Mouse (Mus musculus) adrenal gland, adult 8-10 months (tissue): ENCODE data around the gene Eva1a. TPM values are rescaled to one million over a fixed set of nuclear protein-coding genes. Genes with fewer than 3 reads are reported as not detected.

Experiments
- DNase-seq: peaks from one replicate; pipeline ENCODE4 v3.0.0; 2022
- total RNA-seq, 4 experiments: library from RNA; stranded (reverse); gene quantifications; 2 replicates each; pipeline ENCODE4 v1.2.4; 2022

The Eva1a gene
- total RNA-seq, 4 experiments from 2014 or later, result 1.2 to 6.2 (median 3.8) TPM

DNA sequence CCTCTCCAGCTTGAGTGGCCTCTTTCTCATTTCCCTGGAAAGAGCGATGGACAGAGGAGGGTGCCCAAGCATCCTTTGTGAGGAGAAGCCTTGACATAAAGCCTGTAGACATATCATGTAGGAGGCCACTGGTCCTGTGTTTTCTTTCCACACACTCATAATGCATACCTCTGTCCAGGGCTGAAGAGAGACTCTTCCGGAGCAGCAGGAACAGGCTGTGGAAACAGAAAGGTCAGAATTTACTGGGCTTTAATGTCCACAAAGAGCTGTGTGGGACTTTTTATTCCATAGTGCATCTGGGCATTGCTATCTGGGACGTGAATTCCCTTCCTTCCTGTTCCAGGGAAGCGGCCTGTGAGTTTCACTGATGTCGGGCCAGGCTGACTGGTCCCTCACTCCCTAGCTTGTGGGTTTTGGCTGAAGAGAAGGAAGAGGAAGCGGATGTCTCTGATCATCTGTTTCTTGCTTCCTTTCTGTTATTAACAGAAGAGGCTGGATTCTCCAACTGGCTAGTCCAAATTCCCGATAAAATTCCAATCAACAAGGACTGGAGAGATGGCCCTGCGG lies 25.8 kb downstream of the Eva1a start:
- no peak for DNase-seq

DNA sequence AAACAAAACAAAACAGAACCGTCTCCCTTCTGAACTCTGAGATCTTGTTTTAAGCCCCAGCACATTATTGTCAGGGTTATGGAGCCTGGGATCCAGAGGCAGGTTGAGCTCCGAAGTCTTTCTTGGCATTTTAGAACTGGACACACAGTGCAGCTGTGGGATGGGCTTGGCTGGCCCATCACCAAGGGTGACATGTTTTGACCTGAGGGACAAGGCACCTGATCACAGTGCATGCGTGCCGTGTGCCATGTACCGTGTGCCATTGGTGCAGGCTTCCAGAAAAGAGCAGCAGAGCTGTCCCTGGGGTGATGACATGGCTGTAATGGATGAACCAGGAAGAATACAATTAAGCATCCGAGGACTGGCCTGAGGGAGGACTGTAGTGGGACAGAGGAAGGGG lies 29.6 kb downstream of the Eva1a start:
- no peak for DNase-seq

DNA sequence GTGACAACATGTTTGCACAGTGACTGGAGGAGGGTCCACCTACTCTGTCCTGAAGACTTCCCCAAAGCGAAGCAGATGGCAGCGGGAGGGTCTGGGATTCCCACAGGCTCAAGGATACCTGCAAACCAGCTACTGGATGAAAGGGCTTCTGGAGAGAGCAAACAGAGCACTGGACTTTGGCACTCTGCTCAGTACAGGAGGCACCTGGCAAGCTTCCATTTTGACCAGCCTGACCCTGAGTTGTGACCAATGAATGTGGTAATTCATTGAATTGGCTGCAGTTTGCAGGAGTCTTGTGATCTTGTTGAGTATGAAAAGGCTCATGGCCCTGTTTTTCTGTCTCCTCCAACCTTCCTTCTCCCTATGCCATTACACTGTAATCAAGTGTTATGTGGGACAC lies 32.2 kb downstream of the Eva1a start:
- DNase-seq, result peak; percentile 66

DNA sequence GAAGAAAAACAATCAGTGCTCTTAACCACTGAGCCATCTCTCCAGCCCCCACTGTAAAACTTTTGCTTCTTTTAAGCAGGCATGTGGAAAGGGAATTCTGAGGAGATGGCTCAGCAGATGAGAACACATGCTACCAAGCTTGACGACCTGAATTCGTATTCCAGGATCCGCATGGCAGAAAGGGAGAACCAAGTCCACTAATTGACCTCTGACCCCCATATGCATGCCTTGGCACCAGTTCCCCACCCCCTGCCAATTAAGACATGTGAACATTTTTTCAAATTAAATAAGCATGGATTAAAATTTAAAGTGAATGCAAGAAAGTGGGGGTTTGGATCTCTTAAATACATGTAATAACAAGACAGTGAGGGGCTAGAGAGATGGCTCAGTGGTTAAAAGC lies 32.7 kb downstream of the Eva1a start:
- DNase-seq, result no peak

DNA sequence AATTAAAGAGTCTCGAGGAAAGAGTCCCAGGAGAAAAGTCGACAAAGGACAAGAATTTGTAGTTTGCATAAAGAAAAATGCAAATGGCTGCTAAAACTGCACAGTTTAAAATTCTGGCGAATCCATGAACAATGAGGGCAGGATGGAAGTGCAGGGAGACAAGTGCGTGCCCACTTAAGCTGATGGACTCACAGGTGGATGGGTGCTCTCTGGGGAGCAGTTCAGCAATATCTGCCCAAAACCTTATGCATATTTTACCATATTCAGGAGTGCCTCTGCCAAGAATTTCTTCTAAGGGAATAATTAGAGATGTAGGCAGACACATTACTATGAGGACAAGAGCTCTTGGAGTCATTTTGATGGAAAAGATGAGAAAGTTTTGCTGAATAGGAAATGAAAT lies 35.5 kb downstream of the Eva1a start:
- no peak for DNase-seq

DNA sequence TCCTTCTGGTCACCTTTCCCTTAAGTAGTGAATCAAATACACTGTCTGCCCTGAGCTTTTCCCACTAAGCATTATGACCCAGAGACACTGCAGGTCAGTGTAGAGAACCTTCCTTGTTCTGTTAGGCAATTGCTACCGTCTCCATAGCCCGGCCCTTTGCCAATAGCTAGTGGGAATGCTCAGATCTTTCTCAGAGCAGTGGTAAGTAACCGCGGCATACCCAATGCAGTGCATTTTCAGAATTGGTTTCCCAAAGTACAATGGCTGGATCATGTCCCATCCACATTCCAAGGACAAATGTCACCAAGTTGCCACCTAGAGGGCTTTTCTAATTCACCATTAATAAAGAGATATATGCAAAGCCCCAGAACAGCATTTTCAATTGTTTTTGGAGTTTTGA lies 38.0 kb downstream of the Eva1a start:
- DNase-seq, result no peak

DNA sequence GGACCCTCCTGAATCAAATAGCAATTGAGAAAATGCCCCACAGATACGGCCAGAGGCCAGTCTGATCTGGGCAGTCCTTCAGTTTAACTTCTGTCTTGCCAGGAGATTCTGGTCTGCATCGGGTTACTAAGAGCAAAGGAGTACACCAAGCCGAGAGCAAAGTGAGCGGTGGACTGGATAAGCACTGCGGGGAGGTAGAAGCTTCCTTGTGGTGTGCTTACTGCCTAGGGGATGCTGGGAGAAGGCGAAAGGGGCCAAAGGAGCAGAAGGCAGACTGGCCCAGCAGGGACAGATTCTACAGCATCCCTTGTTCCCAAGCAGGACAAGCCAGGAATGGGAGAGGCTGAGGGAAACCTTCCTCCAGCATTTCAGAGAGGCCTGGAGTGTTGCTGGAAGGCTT lies 42.8 kb downstream of the Eva1a start:
- DNase-seq, result no peak

DNA sequence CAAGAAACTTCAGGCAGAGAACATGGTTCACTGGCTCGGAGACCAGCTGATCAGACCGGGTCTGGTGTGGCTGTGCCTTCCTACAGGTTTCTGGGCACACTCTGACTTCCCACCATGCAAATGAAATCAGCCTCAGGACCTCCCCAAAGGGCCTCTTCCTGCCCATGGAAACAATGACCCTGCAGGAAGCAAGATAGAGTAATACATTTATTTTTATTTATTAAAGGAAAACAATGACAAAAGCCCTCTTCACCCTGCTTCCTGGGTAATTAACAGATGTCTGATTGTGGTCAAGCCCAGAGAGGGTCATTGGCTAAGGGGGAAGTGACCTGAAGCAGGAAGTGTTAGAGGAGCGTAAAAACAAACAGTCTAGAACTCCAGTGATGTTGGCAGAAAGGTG lies 43.4 kb downstream of the Eva1a start:
- no peak for DNase-seq

DNA sequence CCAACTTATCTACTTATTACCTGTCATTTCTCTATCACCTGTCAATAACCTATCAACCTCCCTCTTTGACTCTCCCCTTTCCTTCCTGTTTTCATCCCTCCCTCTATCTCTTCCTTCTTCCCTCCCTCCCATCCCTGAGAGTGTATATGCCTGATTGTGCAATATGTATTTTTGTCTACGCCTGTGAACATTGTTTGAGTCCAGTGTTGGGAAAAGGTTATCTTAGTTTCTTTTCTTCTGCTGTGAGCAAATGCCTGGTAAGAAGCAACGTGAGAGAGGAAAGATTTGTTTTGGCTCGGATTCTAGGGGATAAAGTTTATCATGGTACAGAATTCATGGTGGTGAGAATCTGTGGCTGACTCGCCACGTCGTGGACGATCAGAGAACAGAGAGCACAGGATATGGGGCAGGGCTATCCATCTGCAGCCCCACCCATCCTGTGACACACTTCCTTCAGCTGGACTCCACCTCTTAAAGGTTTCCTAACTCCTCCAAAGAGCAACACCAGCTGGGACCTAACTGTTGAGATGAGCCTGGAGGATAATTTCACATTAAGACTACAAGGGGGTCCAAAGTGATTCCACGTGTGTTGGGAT lies 44.6 kb downstream of the Eva1a start:
- no peak for DNase-seq

DNA sequence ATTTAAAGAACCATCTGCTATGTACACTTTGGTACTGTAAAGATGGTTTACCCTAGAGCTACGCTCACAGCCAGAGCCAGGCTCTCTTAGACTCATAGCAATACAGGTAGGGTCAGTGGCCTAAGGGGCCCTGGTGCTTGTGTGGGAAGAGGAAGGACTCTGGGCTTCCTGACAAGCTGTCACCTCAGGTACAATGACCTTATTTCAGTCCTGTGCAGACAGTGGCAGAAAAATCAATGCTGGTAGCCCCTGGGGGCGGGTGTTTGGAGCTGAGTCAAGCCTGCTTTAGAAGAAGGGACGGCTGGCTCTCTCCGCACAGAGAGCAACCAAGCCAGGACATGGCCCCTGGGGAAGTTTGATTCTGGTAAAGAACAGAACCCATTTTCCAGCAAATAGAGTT lies 47.3 kb downstream of the Eva1a start:
- no peak for DNase-seq

DNA sequence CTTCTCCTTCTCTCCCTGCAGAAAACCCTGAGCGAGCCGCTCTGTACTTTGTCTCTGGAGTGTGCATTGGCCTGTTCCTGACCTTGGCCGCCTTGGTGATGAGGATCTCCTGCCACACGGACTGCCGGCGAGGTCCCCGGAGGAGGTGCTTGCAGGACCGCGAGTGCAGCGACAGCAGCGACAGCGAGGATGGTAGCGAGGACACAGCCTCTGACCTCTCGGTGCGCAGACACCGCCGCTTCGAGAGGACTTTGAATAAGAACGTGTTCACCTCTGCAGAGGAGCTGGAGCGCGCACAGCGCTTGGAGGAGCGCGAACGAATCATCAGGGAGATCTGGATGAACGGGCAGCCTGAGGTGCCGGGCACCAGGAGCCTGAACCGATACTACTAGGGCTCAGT lies 50.9 kb downstream of the Eva1a start:
- DNase-seq, result peak; percentile 19

DNA sequence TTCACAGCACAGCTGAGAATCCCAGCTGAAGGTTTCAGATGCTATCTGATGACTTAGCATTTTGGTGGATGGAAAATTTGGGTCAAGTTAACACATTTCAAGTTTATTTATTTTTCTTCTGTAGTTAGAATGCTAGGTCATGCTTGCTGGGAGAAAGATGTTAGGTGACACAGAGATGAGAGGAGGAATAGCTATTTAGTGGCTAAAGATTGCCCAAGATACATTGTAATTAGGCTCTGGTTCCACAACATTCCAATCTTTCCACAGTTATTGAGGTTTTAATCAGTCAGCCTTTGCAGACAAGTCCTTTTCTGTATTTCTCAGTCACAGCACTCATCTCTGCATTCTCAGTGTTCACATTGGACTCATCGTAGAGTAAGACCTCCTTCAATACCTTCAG lies 56.9 kb downstream of the Eva1a start:
- no peak for DNase-seq

DNA sequence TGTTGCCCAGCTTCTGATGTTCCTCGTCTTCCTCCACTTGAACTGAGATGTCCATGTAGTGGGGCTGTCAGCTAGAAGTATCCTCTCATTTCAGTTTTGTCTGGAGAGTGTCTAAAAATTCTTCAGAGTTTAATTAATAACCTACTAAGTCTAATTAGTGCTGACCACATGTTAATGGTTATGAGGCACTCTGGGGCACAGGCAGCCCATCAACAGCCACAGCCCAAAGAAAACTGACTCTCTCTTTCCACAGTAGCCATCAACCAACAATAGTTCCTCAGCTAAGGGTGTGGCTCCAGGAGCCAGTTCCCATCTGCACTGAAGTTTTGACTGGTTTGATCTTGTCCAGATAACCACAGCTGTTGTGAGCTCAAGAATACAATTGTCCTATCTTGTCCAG lies 57.6 kb downstream of the Eva1a start:
- DNase-seq, result no peak

DNA sequence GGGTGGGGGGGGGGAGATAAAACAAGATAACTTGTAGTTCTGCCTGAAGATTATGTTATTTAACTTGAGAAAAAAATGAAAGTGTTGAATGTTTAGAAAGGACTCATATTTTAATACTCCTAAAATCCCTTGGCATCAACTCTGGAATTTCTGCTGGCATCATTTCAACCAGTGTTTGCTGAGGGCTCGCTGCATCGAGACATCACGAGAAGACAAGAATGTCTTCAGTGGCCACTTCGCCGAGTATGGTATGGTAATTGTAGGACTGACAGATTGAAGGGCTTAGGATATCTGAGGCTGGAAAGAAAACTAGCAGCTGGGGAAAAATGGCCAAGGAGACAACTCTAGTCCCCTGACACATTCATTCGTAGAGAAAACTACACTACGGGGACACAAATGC lies 69.6 kb downstream of the Eva1a start:
- no peak for DNase-seq

DNA sequence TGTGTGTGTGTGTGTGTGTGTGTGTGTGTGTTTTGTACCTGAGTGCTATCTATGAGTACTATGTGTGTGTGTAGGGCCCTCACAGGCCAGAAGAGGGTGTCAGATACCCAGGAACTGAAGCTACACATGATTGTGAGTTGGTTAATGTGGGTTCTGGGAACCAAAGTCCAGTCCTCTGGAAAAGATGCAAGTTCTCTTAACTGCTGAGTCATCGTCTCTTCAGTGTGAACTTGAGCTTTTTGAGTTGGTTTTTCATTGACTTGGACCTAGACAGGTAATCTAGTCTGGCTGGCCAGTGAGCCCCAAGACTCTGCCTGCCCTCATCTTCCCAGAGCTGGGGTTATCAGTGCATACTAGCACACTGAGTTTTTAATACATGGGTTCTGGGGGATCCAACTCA lies 70.3 kb downstream of the Eva1a start:
- DNase-seq, result no peak

DNA sequence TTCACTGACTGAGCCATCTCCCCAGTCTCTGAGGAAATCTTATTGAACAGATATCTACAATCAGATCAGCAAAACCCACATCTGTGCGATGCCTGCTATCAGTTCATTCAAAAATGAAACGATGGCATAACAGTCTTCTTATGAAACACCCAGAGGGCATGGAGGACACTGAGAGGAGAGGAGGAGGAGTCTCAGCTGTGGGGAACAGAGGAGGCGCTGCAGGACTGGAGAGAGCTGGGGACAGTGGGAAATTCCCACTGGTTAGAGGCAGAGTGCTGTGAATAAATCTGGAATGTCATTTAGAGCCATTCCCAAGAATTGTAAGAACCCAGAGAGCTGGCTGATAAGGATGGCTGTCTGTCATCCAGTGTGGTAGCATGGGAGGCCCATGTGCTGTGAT lies 70.7 kb downstream of the Eva1a start:
- DNase-seq, result no peak

DNA sequence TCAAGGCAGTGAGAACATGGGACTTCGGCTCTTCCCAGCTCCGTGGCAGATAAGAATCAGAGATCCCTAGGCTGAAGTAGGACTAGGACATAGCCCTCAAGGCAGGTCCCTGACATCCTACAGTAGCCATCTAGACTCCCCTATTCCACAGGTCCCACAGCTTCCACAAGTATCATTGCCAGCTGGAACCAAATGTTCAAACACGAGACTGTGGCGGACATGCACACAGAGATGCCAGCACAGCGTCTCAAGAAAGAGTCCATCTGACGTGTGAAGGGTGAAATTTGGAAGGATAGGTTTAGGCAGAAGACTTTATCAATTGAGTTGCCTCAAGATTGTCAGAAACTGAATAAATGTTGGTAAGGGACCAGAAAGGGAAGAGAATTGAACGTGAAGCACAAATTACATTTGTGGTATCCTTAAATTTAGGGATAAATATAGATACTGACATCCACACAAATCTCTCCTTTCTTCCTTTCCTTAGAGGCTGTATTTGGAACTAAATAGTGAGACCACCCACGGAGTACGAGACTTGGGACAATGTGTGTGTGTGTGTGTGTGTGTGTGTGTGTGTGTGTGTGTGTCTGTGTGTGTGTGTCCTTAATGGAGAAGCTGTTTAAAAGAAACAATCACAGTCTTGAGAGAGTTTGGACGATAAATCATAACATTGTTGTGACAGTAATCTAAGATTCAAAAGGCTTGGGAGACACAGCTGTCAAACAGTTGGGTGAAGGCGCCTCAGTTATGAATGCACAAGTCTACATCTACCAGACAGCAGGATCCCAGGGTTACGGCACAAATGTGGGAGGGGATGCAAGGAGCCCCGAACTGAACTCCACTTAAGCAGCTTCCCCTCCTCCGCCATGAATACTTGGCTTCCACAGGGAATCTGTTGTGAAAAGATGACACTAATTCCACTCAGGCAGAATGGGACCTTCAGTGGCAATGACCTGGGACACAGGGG lies 71.6 kb downstream of the Eva1a start:
- no peak for DNase-seq

DNA sequence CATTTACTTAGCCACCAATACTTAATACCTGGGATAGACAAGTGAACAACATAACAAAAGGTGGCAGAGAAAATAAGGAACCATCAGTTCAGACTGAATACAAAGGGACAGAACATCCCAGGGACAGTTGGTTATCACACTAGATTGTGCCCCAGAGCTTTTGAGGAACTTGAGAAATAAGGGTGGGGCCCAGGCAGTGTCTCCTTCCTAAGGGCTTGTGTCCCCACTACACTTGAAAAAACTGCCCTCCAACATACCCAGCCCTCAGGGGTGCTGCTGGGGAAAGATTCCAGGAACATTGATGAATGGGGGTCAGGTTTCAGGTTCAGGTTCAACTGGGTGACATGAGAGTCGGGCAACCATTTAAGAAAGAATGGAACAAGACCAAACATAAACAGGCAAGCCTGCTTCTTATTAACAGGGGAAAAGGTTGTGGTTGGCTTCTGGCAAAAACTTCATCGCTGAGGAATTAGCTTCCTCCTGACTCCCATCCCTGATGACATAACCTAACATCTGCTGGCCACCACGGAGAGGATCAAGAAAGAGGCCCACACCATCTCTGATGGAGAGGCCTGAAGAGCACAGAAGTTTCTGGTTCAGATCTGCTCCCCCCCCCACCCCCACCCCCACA lies 74.6 kb downstream of the Eva1a start:
- DNase-seq, result no peak

DNA sequence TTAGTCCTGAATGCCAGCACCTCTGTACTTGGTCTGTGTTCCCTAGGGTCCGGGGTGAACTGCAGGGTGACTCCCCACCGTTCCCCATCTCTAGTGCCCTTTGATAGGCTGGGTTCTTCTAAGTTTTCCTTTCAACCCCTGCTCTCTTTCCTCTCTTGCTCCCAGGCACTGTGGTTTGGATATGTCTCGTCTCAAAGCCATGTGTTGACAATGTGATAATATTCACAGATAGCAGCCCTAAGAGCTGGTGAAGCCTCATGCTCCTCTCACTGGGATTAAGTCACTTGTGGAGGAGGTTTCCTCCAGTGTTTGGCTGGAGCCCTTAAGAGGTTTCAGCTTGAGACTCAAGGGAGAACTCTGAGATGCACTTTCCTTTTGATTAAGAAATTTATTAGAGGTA lies 75.3 kb downstream of the Eva1a start:
- no peak for DNase-seq

DNA sequence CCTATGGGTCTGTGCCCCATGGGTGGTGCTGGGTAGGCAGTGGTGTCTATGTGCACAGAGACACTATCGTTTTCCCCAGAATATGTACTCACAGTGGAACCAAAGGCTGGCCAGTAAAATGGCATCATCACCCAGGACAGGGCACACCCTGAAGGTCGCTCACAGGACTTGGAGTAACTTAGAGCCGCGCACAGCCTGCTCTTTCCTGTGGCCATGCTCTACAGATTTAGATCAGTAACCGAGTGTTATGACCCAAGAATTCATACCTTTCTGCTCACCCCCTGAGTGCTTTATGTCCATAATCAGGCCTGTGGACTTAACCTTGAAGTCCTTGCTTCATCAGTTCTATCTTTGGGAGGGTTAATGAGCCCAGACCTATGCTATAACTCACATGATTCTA lies 77.0 kb downstream of the Eva1a start:
- no peak for DNase-seq

DNA sequence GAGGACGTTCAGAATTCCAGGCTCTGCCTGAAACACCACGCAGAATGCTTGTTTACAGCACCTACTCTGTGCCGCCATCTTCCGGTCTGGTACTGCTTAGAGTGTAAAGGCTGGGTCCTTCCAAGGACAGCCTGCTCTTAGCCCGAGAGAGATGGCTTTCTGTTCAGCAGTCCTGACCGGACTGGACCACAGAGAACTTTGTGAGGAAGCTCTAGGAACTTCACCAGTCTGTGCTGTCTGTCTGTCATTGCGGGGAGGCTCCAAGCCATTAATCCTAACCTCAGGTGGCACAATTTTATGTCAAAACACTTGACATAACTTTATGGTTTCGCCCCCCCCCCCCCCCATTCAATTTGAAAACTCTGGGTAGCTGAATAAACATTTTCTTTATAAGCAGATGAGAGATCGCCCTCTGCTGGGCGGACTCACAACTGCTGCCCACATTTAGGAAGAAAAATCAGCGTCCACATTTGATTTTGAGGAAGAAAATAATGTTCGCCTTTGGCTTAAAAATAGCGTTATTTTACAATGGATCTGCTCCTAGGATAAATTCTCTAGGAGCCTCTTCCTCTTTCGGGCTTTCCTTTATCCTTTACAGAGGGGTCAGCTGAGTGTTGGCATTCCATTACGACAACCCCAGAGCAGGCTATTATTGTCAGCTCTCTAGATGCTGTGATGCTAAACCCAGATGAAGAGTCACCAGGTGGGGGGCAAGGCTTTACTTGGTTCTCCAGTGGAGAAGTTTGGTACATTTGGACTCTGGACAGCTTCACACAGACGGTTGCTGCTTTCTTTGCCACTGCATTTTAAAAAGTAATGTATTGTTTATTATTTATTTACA lies 78.7 kb downstream of the Eva1a start:
- peak; percentile 50 for DNase-seq

DNA sequence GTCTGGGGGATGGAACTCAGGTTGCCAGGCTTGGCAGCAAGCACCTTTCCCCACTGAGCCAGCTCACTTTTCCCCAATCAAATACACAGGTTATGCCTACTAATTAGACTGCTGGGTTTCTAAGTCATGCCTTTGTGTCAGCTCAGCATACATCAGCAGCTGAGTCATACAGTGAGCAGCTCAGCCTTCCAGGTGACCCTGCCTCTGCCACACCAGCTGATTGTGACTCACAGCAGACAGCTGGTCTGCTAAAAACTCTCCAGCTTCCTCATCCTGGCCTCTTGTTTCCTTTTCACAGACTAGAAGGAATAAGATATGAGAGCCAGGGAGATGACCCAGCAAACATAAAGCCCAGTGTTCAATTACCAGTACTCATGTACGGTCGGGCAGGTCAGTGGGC lies 84.3 kb downstream of the Eva1a start:
- DNase-seq, result peak; percentile 26
